24 mouse cellular contexts compared by ENCODE assay signal in the genomic region with DNA sequence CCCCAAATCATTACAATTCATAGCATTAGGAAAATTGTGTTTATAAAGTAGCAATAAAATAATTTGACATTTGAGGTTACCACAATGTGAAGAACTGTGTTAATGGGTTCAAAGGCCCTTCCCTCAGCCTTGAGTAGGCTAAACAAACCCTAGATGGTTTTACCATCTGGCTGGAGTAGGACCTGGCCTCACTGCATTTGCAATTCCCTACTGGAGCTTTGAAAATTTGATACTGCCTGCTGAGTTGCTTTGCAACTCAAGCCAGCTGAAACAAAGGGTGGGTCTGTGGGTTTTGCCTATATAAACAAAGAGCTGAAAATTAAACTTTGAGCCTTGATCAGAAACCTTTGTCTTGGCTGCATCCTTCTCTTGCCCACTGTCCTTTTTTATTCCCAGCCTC.
DNase-seq lines count a peak whose midpoint lies in the region; ATAC-seq and TF ChIP-seq lines count a peak whose summit lies in the region.
"Had no signal": no experiment of that assay in that cellular context is flagged by ENCODE, and none has a peak within 500 bp of the region (broad histone marks: within the 10 kb centered on the region; RNA-seq: fewer than 3 reads in every experiment).

No protein-coding gene starts in this region.

- no peak for ATAC-seq in embryonic facial prominence, embryonic 14.5 days (ENCODE audit: low read depth)
- peak; percentile 83 for ATAC-seq in kidney, embryonic 15.5 days (replicated peaks; ENCODE audit: low FRiP score)
- no peak for ATAC-seq in midbrain, embryonic 11.5 days (ENCODE audit: low FRiP score)
- no peak for ATAC-seq in midbrain, postnatal 0 days (ENCODE audit: low FRiP score)
- ATAC-seq: CD4-positive, CD25-positive, alpha-beta regulatory T cell, adult 4 months; forebrain, embryonic 13.5 days; forebrain, embryonic 16.5 days had no signal

- H3K9ac ChIP-seq in embryonic facial prominence, embryonic 14.5 days (ENCODE audit: low read depth, low read length), result no peak overlapping the region
- H3K9ac ChIP-seq in kidney, embryonic 15.5 days, result no peak overlapping the region
- no peak overlapping the region for H3K9ac ChIP-seq in midbrain, embryonic 11.5 days (ENCODE audit: low read length)
- H3K9ac ChIP-seq in midbrain, postnatal 0 days (replicated peaks; ENCODE audit: low read length, poor library complexity, severe bottlenecking), result no peak overlapping the region
- H3K9ac ChIP-seq: embryonic facial prominence, embryonic 13.5 days; forebrain, embryonic 13.5 days; hindbrain, embryonic 12.5 days; hindbrain, embryonic 15.5 days had no signal

- TF ChIP-seq CTCF in midbrain, postnatal 0 days (IDR thresholded peaks at IDR 0.05), result no peak

- H3K27me3 ChIP-seq in embryonic facial prominence, embryonic 14.5 days (replicated peaks; ENCODE audit: control insufficient read depth, insufficient read depth, low read length), result no peaks in the 10 kb centered on the region
- H3K27me3 ChIP-seq in embryonic facial prominence, embryonic 10.5 days (replicated peaks; ENCODE audit: low read depth, poor library complexity, severe bottlenecking), result no peaks in the 10 kb centered on the region
- H3K27me3 ChIP-seq in kidney, embryonic 15.5 days, result no peaks in the 10 kb centered on the region
- no peaks in the 10 kb centered on the region for H3K27me3 ChIP-seq in midbrain, embryonic 11.5 days (ENCODE audit: control insufficient read depth, insufficient read depth, low read length)
- no peaks in the 10 kb centered on the region for H3K27me3 ChIP-seq in midbrain, postnatal 0 days (ENCODE audit: insufficient read depth, low read length)
- H3K27me3 ChIP-seq: embryonic facial prominence, embryonic 13.5 days; forebrain, embryonic 13.5 days; hindbrain, embryonic 12.5 days; hindbrain, embryonic 15.5 days had no signal

- no peaks in the 10 kb centered on the region for H3K36me3 ChIP-seq in embryonic facial prominence, embryonic 14.5 days (ENCODE audit: control insufficient read depth, insufficient read depth, low read length)
- H3K36me3 ChIP-seq in embryonic facial prominence, embryonic 10.5 days (replicated peaks), result no peaks in the 10 kb centered on the region
- no peaks in the 10 kb centered on the region for H3K36me3 ChIP-seq in kidney, embryonic 15.5 days
- no peaks in the 10 kb centered on the region for H3K36me3 ChIP-seq in midbrain, embryonic 11.5 days (ENCODE audit: control insufficient read depth, insufficient read depth, low read length)
- no peaks in the 10 kb centered on the region for H3K36me3 ChIP-seq in midbrain, postnatal 0 days (ENCODE audit: insufficient read depth, low read length)
- H3K36me3 ChIP-seq: embryonic facial prominence, embryonic 13.5 days; forebrain, embryonic 10.5 days; hindbrain, embryonic 12.5 days; hindbrain, embryonic 15.5 days had no signal

- no peak overlapping the region for H3K27ac ChIP-seq in embryonic facial prominence, embryonic 14.5 days (replicated peaks; ENCODE audit: low read depth, low read length)
- no peak overlapping the region for H3K27ac ChIP-seq in embryonic facial prominence, embryonic 10.5 days (replicated peaks)
- no peak overlapping the region for H3K27ac ChIP-seq in kidney, embryonic 15.5 days
- H3K27ac ChIP-seq in midbrain, embryonic 11.5 days (ENCODE audit: low read depth, low read length), result no peak overlapping the region
- H3K27ac ChIP-seq in midbrain, postnatal 0 days (ENCODE audit: low read depth, low read length), result no peak overlapping the region
- H3K27ac ChIP-seq: embryonic facial prominence, embryonic 13.5 days; forebrain, embryonic 10.5 days; forebrain, embryonic 13.5 days; gastrocnemius, adult 2 months; hindbrain, embryonic 12.5 days; hindbrain, embryonic 15.5 days had no signal

- H3K4me3 ChIP-seq in embryonic facial prominence, embryonic 14.5 days (ENCODE audit: low read depth, low read length), result no peak overlapping the region
- H3K4me3 ChIP-seq in embryonic facial prominence, embryonic 10.5 days, result no peak overlapping the region
- H3K4me3 ChIP-seq in kidney, embryonic 15.5 days (replicated peaks), result no peak overlapping the region
- H3K4me3 ChIP-seq in midbrain, embryonic 11.5 days (ENCODE audit: low read depth, low read length), result no peak overlapping the region
- H3K4me3 ChIP-seq in midbrain, postnatal 0 days (ENCODE audit: low read depth, low read length), result no peak overlapping the region
- H3K4me3 ChIP-seq: embryonic facial prominence, embryonic 13.5 days; forebrain, embryonic 10.5 days; forebrain, embryonic 13.5 days; gastrocnemius, adult 2 months; hindbrain, embryonic 12.5 days; hindbrain, embryonic 15.5 days had no signal

- H3K4me2 ChIP-seq in embryonic facial prominence, embryonic 14.5 days (ENCODE audit: low read depth, low read length), result no peak overlapping the region
- H3K4me2 ChIP-seq in kidney, embryonic 15.5 days, result no peak overlapping the region
- no peak overlapping the region for H3K4me2 ChIP-seq in midbrain, embryonic 11.5 days
- no peak overlapping the region for H3K4me2 ChIP-seq in midbrain, postnatal 0 days (ENCODE audit: low read depth, low read length, poor library complexity, severe bottlenecking)
- H3K4me2 ChIP-seq: embryonic facial prominence, embryonic 13.5 days; forebrain, embryonic 13.5 days; heart, embryonic 11.5 days; hindbrain, embryonic 12.5 days; hindbrain, embryonic 15.5 days had no signal

- H3K9me3 ChIP-seq in embryonic facial prominence, embryonic 14.5 days (ENCODE audit: control insufficient read depth, low read length), result 0 out of 2 replicates have a peak, but pooled peaks cover 8% of the 10 kb centered on the region
- no peaks in the 10 kb centered on the region for H3K9me3 ChIP-seq in embryonic facial prominence, embryonic 10.5 days
- H3K9me3 ChIP-seq in kidney, embryonic 15.5 days (replicated peaks), result no peaks in the 10 kb centered on the region
- no peaks in the 10 kb centered on the region for H3K9me3 ChIP-seq in midbrain, embryonic 11.5 days (ENCODE audit: control insufficient read depth, low read length)
- H3K9me3 ChIP-seq in midbrain, postnatal 0 days (ENCODE audit: low read length), result no peaks in the 10 kb centered on the region
- H3K9me3 ChIP-seq: embryonic facial prominence, embryonic 13.5 days; forebrain, embryonic 13.5 days; hindbrain, embryonic 12.5 days had no signal

- H3K4me1 ChIP-seq in embryonic facial prominence, embryonic 14.5 days (ENCODE audit: control insufficient read depth, insufficient read depth, low read length), result no peaks in the 10 kb centered on the region
- no peaks in the 10 kb centered on the region for H3K4me1 ChIP-seq in embryonic facial prominence, embryonic 10.5 days
- peaks cover 4% of the 10 kb centered on the region; the same call in 1 of the 2 replicates for H3K4me1 ChIP-seq in kidney, embryonic 15.5 days
- H3K4me1 ChIP-seq in midbrain, embryonic 11.5 days (ENCODE audit: control insufficient read depth, insufficient read depth, low read length), result no peaks in the 10 kb centered on the region
- H3K4me1 ChIP-seq in midbrain, postnatal 0 days (ENCODE audit: insufficient read depth, low read length), result no peaks in the 10 kb centered on the region
- H3K4me1 ChIP-seq: embryonic facial prominence, embryonic 13.5 days; forebrain, embryonic 10.5 days; forebrain, embryonic 13.5 days; hindbrain, embryonic 12.5 days; hindbrain, embryonic 15.5 days had no signal

- peak; percentile 3 for DNase-seq in embryonic facial prominence, embryonic 14.5 days (ENCODE audit: low spot score)
- DNase-seq in embryonic facial prominence, embryonic 10.5 days (ENCODE audit: low spot score), result no peak
- no peak for DNase-seq in kidney, adult 11 months
- peak; percentile 44 for DNase-seq in midbrain, embryonic 11.5 days (ENCODE audit: low spot score, missing footprints)
- DNase-seq in midbrain, postnatal 0 days (ENCODE audit: low spot score), result no peak
- peak; percentile 13 for DNase-seq in mesoderm, embryonic 11.5 days (ENCODE audit: low read depth, low spot score)
- no peak for DNase-seq in natural killer cell, adult 2 months (ENCODE audit: low spot score in 2 of 2)
- DNase-seq: adrenal gland, postnatal 10 days; adrenal gland, postnatal 36 days; cerebellum, adult 18-20 months; cerebellum, adult 9-10 months; cerebellum, postnatal 14 days; gastrocnemius, adult 2 months; gastrocnemius, postnatal 14 days; heart, adult 11 months had no signal

Comparison
In these comparisons a context has a peak if more than half of its experiments do, and no peak if none do; other contexts are left out.
1. DNase-seq: peak in embryonic facial prominence, embryonic 14.5 days (single experiment), midbrain, embryonic 11.5 days (single experiment) and mesoderm, embryonic 11.5 days (single experiment); none in embryonic facial prominence, embryonic 10.5 days (single experiment), kidney, adult 11 months (single experiment), midbrain, postnatal 0 days (single experiment) and natural killer cell, adult 2 months (0 of 2).